In genomic region chr5:138778731-138779463, GRCm38 (mm10) we compare ENCODE assay signal across 11 mouse cellular contexts. TPM values are rescaled to one million over a fixed set of nuclear protein-coding genes. Genes with fewer than 3 reads are reported as not detected.
DNase-seq lines count a peak whose midpoint lies in the region; TF ChIP-seq lines count a peak whose summit lies in the region.
"Had no signal": no experiment of that assay in that cellular context is flagged by ENCODE, and none has a peak within 500 bp of the region (broad histone marks: within the 10 kb centered on the region; RNA-seq: fewer than 3 reads in every experiment).

No protein-coding gene starts in this region.

- no peaks in the 10 kb centered on the region for H3K9me3 ChIP-seq in embryonic facial prominence, embryonic 10.5 days
- H3K9me3 ChIP-seq: G1E had no signal

- DNase-seq in brain, embryonic 14.5 days (ENCODE audit: low read depth): peak; percentile 89
- DNase-seq in embryonic facial prominence, embryonic 10.5 days (ENCODE audit: low spot score): peak; percentile 25
- peak; percentile 69 for DNase-seq in kidney, adult 2 months
- peak; percentile 66 for DNase-seq in left cerebral cortex, postnatal 4 days
- DNase-seq in right cerebral cortex, adult 2 months (ENCODE audit: low spot score in 2 of 2): peak; percentile 37 to 53
- no peak for DNase-seq in thymus, postnatal 36 days
- no peak for DNase-seq in yolk sac, embryonic 10.5 days (ENCODE audit: low spot score)
- DNase-seq in lung, adult 2 months: no peak

- H3K4me1 ChIP-seq in embryonic facial prominence, embryonic 10.5 days: peaks cover 23% of the 10 kb centered on the region
- H3K4me1 ChIP-seq in kidney, adult 2 months (ENCODE audit: control insufficient read depth, insufficient read depth, low read length): peaks cover 11% of the 10 kb centered on the region; the same call in 1 of the 2 replicates
- peaks cover 2% of the 10 kb centered on the region; the same call in 1 of the 2 replicates for H3K4me1 ChIP-seq in lung, adult 2 months (ENCODE audit: control insufficient read depth, insufficient read depth, low read length)

- no peak for TF ChIP-seq CTCF in brain, embryonic 14.5 days (IDR thresholded peaks at IDR 0.05; ENCODE audit: borderline replicate concordance, extremely low read depth, insufficient read depth, insufficient read length)
- no peak for TF ChIP-seq CTCF in kidney, adult 2 months (conservative IDR thresholded peaks at IDR 0.05; ENCODE audit: insufficient read depth, insufficient read length, low read depth, low read length)
- no peak for TF ChIP-seq CTCF in lung, adult 2 months (IDR thresholded peaks at IDR 0.05; ENCODE audit: insufficient read depth, low read length)

- no peaks in the 10 kb centered on the region for H3K27me3 ChIP-seq in embryonic facial prominence, embryonic 10.5 days (replicated peaks; ENCODE audit: low read depth, poor library complexity, severe bottlenecking)
- no peaks in the 10 kb centered on the region for H3K27me3 ChIP-seq in kidney, adult 2 months (replicated peaks; ENCODE audit: control insufficient read depth, insufficient read depth, low read length)

- no peaks in the 10 kb centered on the region for H3K36me3 ChIP-seq in embryonic facial prominence, embryonic 10.5 days (replicated peaks)
- H3K36me3 ChIP-seq in kidney, adult 2 months (ENCODE audit: control insufficient read depth, insufficient read depth, low read length): no peaks in the 10 kb centered on the region
- H3K36me3 ChIP-seq: G1E had no signal

- TF ChIP-seq POLR2A in brain, embryonic 14.5 days (IDR thresholded peaks at IDR 0.05; ENCODE audit: borderline replicate concordance, extremely low read depth, insufficient read depth, insufficient read length, poor library complexity, severe bottlenecking): no peak
- TF ChIP-seq POLR2A in kidney, adult 2 months (IDR thresholded peaks at IDR 0.05; ENCODE audit: low read depth, low read length): no peak
- no peak for TF ChIP-seq POLR2A in lung, adult 2 months (IDR thresholded peaks at IDR 0.05; ENCODE audit: borderline replicate concordance, extremely low read depth, low read depth, low read length)

- no peak overlapping the region for H3K4me3 ChIP-seq in embryonic facial prominence, embryonic 10.5 days
- no peak overlapping the region for H3K4me3 ChIP-seq in kidney, adult 2 months (ENCODE audit: insufficient read depth, low read depth, low read length)
- no peak overlapping the region for H3K4me3 ChIP-seq in lung, adult 2 months (replicated peaks; ENCODE audit: extremely low read depth, low read depth, low read length)
- H3K4me3 ChIP-seq: erythroblast, embryonic 14.5 days had no signal

- peak overlapping the region; percentile 60 for H3K27ac ChIP-seq in embryonic facial prominence, embryonic 10.5 days (replicated peaks)
- H3K27ac ChIP-seq in kidney, adult 2 months (ENCODE audit: insufficient read depth, low read depth, low read length): no peak overlapping the region
- H3K27ac ChIP-seq: liver, embryonic 14.5 days had no signal

- WGBS in embryonic facial prominence, embryonic 10.5 days: 66% methylated on average over 9 of the region's 9 CpGs
- WGBS in kidney, adult 2 months: 53% methylated on average over 9 of the region's 9 CpGs
- 70% methylated on average over 9 of the region's 9 CpGs for WGBS in lung, adult 2 months

- intact Hi-C loops in left cerebral cortex, postnatal 4 days (cut with DNase I): no loop called here

RNA-seq across cellular contexts. Expression of gene Fam20c, which starts 24.6 kb away (rescaled TPM):
- polyA plus RNA-seq in brain, embryonic 14.5 days (2012; rRNA removed): 62.6 and 81.2 TPM in 2 replicates
- polyA plus RNA-seq in embryonic facial prominence, embryonic 10.5 days (2016; fragmentation: Nextera tagmentation; extraction: Ambion mirVana): 4.4 and 4.6 TPM in 2 replicates
- polyA plus RNA-seq in kidney, adult 2 months (2012; rRNA removed): 49.5 and 65.6 TPM in 2 replicates
- total RNA-seq in left cerebral cortex, postnatal 4 days (2021): 10 to 100 TPM; 79.5 to 92.0 TPM
- polyA plus RNA-seq in lung, adult 2 months (2012; rRNA removed): 11.0 and 14.2 TPM in 2 replicates
- polyA plus RNA-seq: G1E had no signal

RNA-seq across cellular contexts. Expression of gene Gm5294, which starts 41.0 kb away (rescaled TPM):
- 0.24 and 0.82 TPM in 2 replicates for polyA plus RNA-seq in brain, embryonic 14.5 days (2012; rRNA removed)
- not detected in 2 replicates for polyA plus RNA-seq in embryonic facial prominence, embryonic 10.5 days (2016; fragmentation: Nextera tagmentation; extraction: Ambion mirVana)
- 0.14 and 0.16 TPM in 2 replicates for polyA plus RNA-seq in kidney, adult 2 months (2012; rRNA removed)
- not detected for total RNA-seq in left cerebral cortex, postnatal 4 days (2021)
- polyA plus RNA-seq in lung, adult 2 months (2012; rRNA removed): not detected in 2 replicates
- total RNA-seq: G1E had no signal
- polyA plus RNA-seq: erythroblast, embryonic 14.5 days; G1E; liver, embryonic 14.5 days had no signal

Comparison
In these comparisons a context has a peak if more than half of its experiments do, and no peak if none do; other contexts are left out.
1. DNase-seq: peak in brain, embryonic 14.5 days (single experiment), embryonic facial prominence, embryonic 10.5 days (single experiment), kidney, adult 2 months (single experiment), left cerebral cortex, postnatal 4 days (single experiment) and right cerebral cortex, adult 2 months (2 of 2); none in thymus, postnatal 36 days (0 of 2), yolk sac, embryonic 10.5 days (single experiment) and lung, adult 2 months (single experiment).